Mouse (Mus musculus) testis, adult 10 weeks (tissue): Measurements from ENCODE around the gene Atpaf2. TPM values are rescaled to one million over a fixed set of nuclear protein-coding genes. Genes with fewer than 3 reads are reported as not detected.

ENCODE experiments used
- polyA plus RNA-seq: library from polyadenylated mRNA; stranded (reverse); fragments of 350-450 nt; fragmentation: Illumina TruSeq; extraction: RNeasy Lipid Tissue Mini Kit (QIAGEN cat#74804); gene quantifications from one replicate; pipeline ENCODE4 v1.2.3, GENCODE M21; 2014; ENCODE audit warnings: low read depth, low replicate concordance

The Atpaf2 gene
- 40.8 TPM for polyA plus RNA-seq

GRCm38 (mm10) chr11:60417717-60418472 is at the start of gene Atpaf2:
Atpaf2 (minus strand) TSS chr11:60418457.

GRCm38 (mm10) chr11:60454080-60454744 is 36.0 kb upstream of the Atpaf2 start, which contains the start of gene Drg2:
Drg2 (plus strand) TSS chr11:60454591.

GRCm38 (mm10) chr11:60416963-60417716 is 1.1 kb downstream of the Atpaf2 start, which contains the start of gene Gid4:
Gid4 (plus strand) TSS chr11:60417145.

GRCm38 (mm10) chr11:60352559-60353411 is 65.5 kb downstream of the Atpaf2 start, which contains the start of the genes Tom1l2 and Drc3:
Tom1l2 (minus strand) TSS chr11:60352905.
Drc3 (plus strand) TSS chr11:60353329.

Other genes with a start within 250 kb of the Atpaf2 start
- 0.25 TPM for gene Srebf1, start 195.9 kb downstream of the Atpaf2 start, polyA plus RNA-seq
- gene Tom1l2, start 65.6 kb downstream of the Atpaf2 start, polyA plus RNA-seq, result 4.8 TPM
- gene Drc3, start 65.1 kb downstream of the Atpaf2 start, polyA plus RNA-seq, result 42.8 TPM
- 68.4 TPM for gene Gid4, start 1.3 kb downstream of the Atpaf2 start, polyA plus RNA-seq
- gene Drg2, start 36.1 kb upstream of the Atpaf2 start, polyA plus RNA-seq, result 22.3 TPM
- 1.4 TPM for gene Myo15, start 50.9 kb upstream of the Atpaf2 start, polyA plus RNA-seq
- gene Alkbh5, start 117.9 kb upstream of the Atpaf2 start, polyA plus RNA-seq, result 23.2 TPM